Mouse (Mus musculus) limb, embryonic 14.5 days (tissue): ENCODE data around the gene Notum. TPM values are rescaled to one million over a fixed set of nuclear protein-coding genes. Genes with fewer than 3 reads are reported as not detected.

Experiments used
- ATAC-seq: fragments of 200-750 bp; cut with Nextera tagmentation; 2 replicates; pipeline ENCODE4 v1.8.0; 2017; ENCODE audit warnings: low read depth, moderate number of reproducible peaks, moderate TSS enrichment; ENCODE audit not compliant: low FRiP score
- DNase-seq: peaks from one replicate; pipeline ENCODE4 v3.0.0-alpha.2; 2015; ENCODE audit warnings: low spot score
- H3K27ac ChIP-seq: fragments of 300-500 bp; sonication (generic); replicated peaks from 2 replicates; pipeline ENCODE4 v1.5.1; 2014; ENCODE audit warnings: low read depth, mild to moderate bottlenecking, low read length, moderate library complexity, mixed read lengths
- H3K27me3 ChIP-seq: fragments of 300-500 bp; sonication (generic); 2 replicates; pipeline ENCODE4 v1.6.1; 2014; ENCODE audit warnings: low read length, mixed read lengths; ENCODE audit not compliant: control insufficient read depth, insufficient read depth
- H3K36me3 ChIP-seq: fragments of 300-500 bp; sonication (generic); 2 replicates; pipeline ENCODE4 v1.6.1; 2014; ENCODE audit warnings: mild to moderate bottlenecking, low read length, moderate library complexity, mixed read lengths; ENCODE audit not compliant: control insufficient read depth, insufficient read depth
- H3K4me1 ChIP-seq: fragments of 300-500 bp; sonication (generic); 2 replicates; pipeline ENCODE4 v1.6.1; 2014; ENCODE audit warnings: antibody characterized with exemption, low read length, mixed read lengths; ENCODE audit not compliant: control insufficient read depth, insufficient read depth
- H3K4me2 ChIP-seq: fragments of 300-500 bp; sonication (generic); replicated peaks from 2 replicates; pipeline ENCODE4 v1.6.1; 2014; ENCODE audit warnings: low read depth, mild to moderate bottlenecking, low read length, moderate library complexity; ENCODE audit not compliant: severe bottlenecking
- H3K4me3 ChIP-seq: fragments of 300-500 bp; sonication (generic); replicated peaks from 2 replicates; pipeline ENCODE4 v1.5.1; 2014; ENCODE audit warnings: low read length
- H3K9ac ChIP-seq: fragments of 300-500 bp; sonication (generic); 2 replicates; pipeline ENCODE4 v1.6.1; 2014; ENCODE audit warnings: mild to moderate bottlenecking, low read depth, low read length, moderate library complexity; ENCODE audit not compliant: severe bottlenecking
- H3K9me3 ChIP-seq: fragments of 300-500 bp; sonication (generic); 2 replicates; pipeline ENCODE4 v1.6.1; 2016; ENCODE audit warnings: low read length; ENCODE audit not compliant: control insufficient read depth
- POLR2A ChIP-seq: fragments of 200-500 bp; IDR thresholded peaks from 2 replicates; pipeline ENCODE4 v1.8.0; 2012; ENCODE audit warnings: inconsistent platforms, mild to moderate bottlenecking, moderate library complexity, borderline replicate concordance; ENCODE audit not compliant: insufficient read depth, insufficient read length; ENCODE audit errors: extremely low read depth
- WGBS: fragments of 180-500 bp; shearing (Covaris S2); extraction: QIAGEN DNeasy Blood & Tissue Kit; methylation state at CpG from one replicate; pipeline ENCODE4 v1.1.7; 2014; 5-methylcytosine and 5-hydroxymethylcytosine counted together
- polyA plus RNA-seq, 2 experiments: library from polyadenylated mRNA; depleted of rRNA in 1 of 2; stranded (reverse) in 1 of 2; unstranded in 1 of 2; fragments of >200 nt; fragmentation: Nextera tagmentation in 1 of 2; extraction: Ambion mirVana in 1 of 2; gene quantifications; 2 replicates each; pipeline versions ENCODE4 v1.2.1 to v1.2.3; 2012 to 2014

Gene Notum
- polyA plus RNA-seq, 2 experiments: 4.7 to 12.8 TPM

GRCm38 (mm10) chr11:120629911-120630310 lies 31.1 kb downstream of the Notum start:
- ATAC-seq: no peak
- H3K9ac ChIP-seq: no peak overlapping the region
- no peak overlapping the region for H3K27ac ChIP-seq
- no peak for TF ChIP-seq POLR2A
- H3K4me2 ChIP-seq: no peak overlapping the region
- peaks cover 25% of the 10 kb centered on the region for H3K36me3 ChIP-seq
- 39% methylated on average over 7 of the region's 7 CpGs for WGBS
- H3K9me3 ChIP-seq: no peaks in the 10 kb centered on the region
- H3K4me1 ChIP-seq: peaks cover 19% of the 10 kb centered on the region
- DNase-seq: no peak
- no peak overlapping the region for H3K4me3 ChIP-seq
- no peaks in the 10 kb centered on the region for H3K27me3 ChIP-seq

GRCm38 (mm10) chr11:120629341-120629730 lies 31.6 kb downstream of the Notum start:
- H3K27ac ChIP-seq: no peak overlapping the region
- H3K36me3 ChIP-seq: peaks cover 25% of the 10 kb centered on the region
- ATAC-seq (no peak), DNase-seq (no peak)
- peaks cover 19% of the 10 kb centered on the region for H3K4me1 ChIP-seq
- H3K4me2 ChIP-seq: no peak overlapping the region
- H3K4me3 ChIP-seq: no peak overlapping the region
- no peak for TF ChIP-seq POLR2A
- H3K9me3 ChIP-seq: no peaks in the 10 kb centered on the region
- 81% methylated on average over 23 of the region's 23 CpGs for WGBS
- no peak overlapping the region for H3K9ac ChIP-seq
- H3K27me3 ChIP-seq: no peaks in the 10 kb centered on the region

GRCm38 (mm10) chr11:120628601-120629340 lies 32.2 kb downstream of the Notum start:
- Histone ChIP-seq H3K36me3 (peaks cover 25% of the 10 kb centered on the region), H3K9ac (no peak overlapping the region), H3K4me3 (no peak overlapping the region), H3K27ac (no peak overlapping the region), H3K27me3 (no peaks in the 10 kb centered on the region), H3K4me1 (peaks cover 15% of the 10 kb centered on the region), H3K9me3 (no peaks in the 10 kb centered on the region), H3K4me2 (no peak overlapping the region)
- no peak for DNase-seq
- TF ChIP-seq POLR2A: no peak
- 94% methylated on average over 22 of the region's 23 CpGs for WGBS
- no peak for ATAC-seq

GRCm38 (mm10) chr11:120627468-120628300 lies 33.3 kb downstream of the Notum start:
- no peaks in the 10 kb centered on the region for H3K9me3 ChIP-seq
- WGBS: 78% methylated on average over 22 of the region's 22 CpGs
- H3K27ac ChIP-seq: no peak overlapping the region
- ATAC-seq (no peak), DNase-seq (no peak)
- peaks cover 33% of the 10 kb centered on the region for H3K36me3 ChIP-seq
- H3K9ac ChIP-seq: no peak overlapping the region
- no peaks in the 10 kb centered on the region for H3K27me3 ChIP-seq
- peaks cover 15% of the 10 kb centered on the region for H3K4me1 ChIP-seq
- no peak overlapping the region for H3K4me2 ChIP-seq
- TF ChIP-seq POLR2A: no peak
- no peak overlapping the region for H3K4me3 ChIP-seq

GRCm38 (mm10) chr11:120626785-120627467 lies 34.0 kb downstream of the Notum start:
- no peak overlapping the region for H3K4me2 ChIP-seq
- TF ChIP-seq POLR2A: no peak
- no peaks in the 10 kb centered on the region for H3K27me3 ChIP-seq
- WGBS: 91% methylated on average over 11 of the region's 11 CpGs
- H3K9ac ChIP-seq: no peak overlapping the region
- no peak overlapping the region for H3K27ac ChIP-seq
- no peak for DNase-seq
- H3K9me3 ChIP-seq: no peaks in the 10 kb centered on the region
- peaks cover 10% of the 10 kb centered on the region for H3K4me1 ChIP-seq
- ATAC-seq: no peak
- peaks cover 36% of the 10 kb centered on the region for H3K36me3 ChIP-seq
- H3K4me3 ChIP-seq: no peak overlapping the region
